10 mouse cellular contexts compared by ENCODE assay signal in the genomic region with DNA sequence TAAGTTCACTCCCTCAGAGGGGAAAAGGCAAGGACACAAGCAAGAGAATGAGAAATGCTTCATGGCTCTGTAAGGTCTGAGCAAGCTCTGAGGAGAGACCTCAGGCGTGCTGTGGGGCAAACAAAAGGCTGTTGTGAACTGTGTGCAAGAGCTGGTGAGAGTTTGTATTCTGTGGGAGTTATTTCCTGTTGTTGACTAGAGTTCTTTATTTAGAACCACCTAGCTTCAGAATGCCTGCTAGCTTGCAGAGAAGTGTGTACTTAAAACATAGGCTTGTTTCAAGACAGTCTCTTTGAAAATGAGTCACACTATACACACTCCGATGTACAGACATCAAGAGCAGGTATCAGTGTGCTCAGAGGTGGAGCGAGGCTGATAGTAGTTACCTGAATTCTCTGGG.
A peak's percentile ranks its signal among the peaks of the same experiment; 100 is the strongest.
DNase-seq lines count a peak whose midpoint lies in the region; ATAC-seq lines count a peak whose summit lies in the region.
"Had no signal": no experiment of that assay in that cellular context is flagged by ENCODE, and none has a peak within 500 bp of the region (broad histone marks: within the 10 kb centered on the region; RNA-seq: fewer than 3 reads in every experiment).

No protein-coding gene starts in this region.

- 71% methylated on average over 3 of the region's 3 CpGs for WGBS in hindbrain, embryonic 12.5 days
- 70% methylated on average over 3 of the region's 3 CpGs for WGBS in hindbrain, embryonic 10.5 days
- 58% methylated on average over 3 of the region's 3 CpGs for WGBS in heart, embryonic 10.5 days

- H3K27ac ChIP-seq in hindbrain, embryonic 12.5 days, result peak overlapping the region; percentile 44; the same call in 1 of the 2 replicates
- H3K27ac ChIP-seq in hindbrain, embryonic 10.5 days, result no peak overlapping the region
- H3K27ac ChIP-seq in heart, embryonic 10.5 days, result peak overlapping the region; percentile 68; the same call in 1 of the 2 replicates

- intact Hi-C loops in gastrocnemius, postnatal 36 days (cut with DNase I), result no loop called here

- peaks cover 5% of the 10 kb centered on the region; the same call in 1 of the 2 replicates for H3K4me1 ChIP-seq in hindbrain, embryonic 12.5 days
- H3K4me1 ChIP-seq in hindbrain, embryonic 10.5 days (replicated peaks), result peaks cover 11% of the 10 kb centered on the region
- peaks cover 29% of the 10 kb centered on the region for H3K4me1 ChIP-seq in heart, embryonic 10.5 days

- no peaks in the 10 kb centered on the region for H3K9me3 ChIP-seq in hindbrain, embryonic 12.5 days (replicated peaks)
- H3K9me3 ChIP-seq in hindbrain, embryonic 10.5 days, result no peaks in the 10 kb centered on the region
- no peaks in the 10 kb centered on the region for H3K9me3 ChIP-seq in heart, embryonic 10.5 days

- H3K9ac ChIP-seq in hindbrain, embryonic 12.5 days, result no peak overlapping the region

- no peak overlapping the region for H3K4me3 ChIP-seq in hindbrain, embryonic 12.5 days
- H3K4me3 ChIP-seq in hindbrain, embryonic 10.5 days, result no peak overlapping the region
- H3K4me3 ChIP-seq in heart, embryonic 10.5 days, result no peak overlapping the region

- no peak for DNase-seq in hindbrain, embryonic 10.5 days (ENCODE audit: low spot score)
- DNase-seq in A20 (ENCODE audit: low read depth, low spot score), result peak; percentile 38
- DNase-seq in heart, embryonic 10.5 days (ENCODE audit: low spot score), result no peak
- DNase-seq in lung, postnatal 10 days, result peak; percentile 16
- no peak for DNase-seq in urinary bladder, postnatal 14 days (ENCODE audit: low spot score)
- no peak for DNase-seq in testis, postnatal 14 days (ENCODE audit: low spot score)
- no peak for DNase-seq in gastrocnemius, postnatal 36 days
- DNase-seq: right cerebral cortex, adult 18-20 months had no signal

- ATAC-seq in hindbrain, embryonic 12.5 days (ENCODE audit: low FRiP score), result no peak

- no peaks in the 10 kb centered on the region for H3K36me3 ChIP-seq in hindbrain, embryonic 12.5 days
- H3K36me3 ChIP-seq in hindbrain, embryonic 10.5 days, result no peaks in the 10 kb centered on the region
- no peaks in the 10 kb centered on the region for H3K36me3 ChIP-seq in heart, embryonic 10.5 days

- H3K4me2 ChIP-seq in hindbrain, embryonic 12.5 days (replicated peaks), result no peak overlapping the region
- H3K4me2 ChIP-seq: midbrain, embryonic 11.5 days had no signal

- no peaks in the 10 kb centered on the region for H3K27me3 ChIP-seq in hindbrain, embryonic 12.5 days
- H3K27me3 ChIP-seq in hindbrain, embryonic 10.5 days (ENCODE audit: insufficient read depth, poor library complexity, severe bottlenecking), result no peaks in the 10 kb centered on the region
- no peaks in the 10 kb centered on the region for H3K27me3 ChIP-seq in heart, embryonic 10.5 days (ENCODE audit: insufficient read depth, poor library complexity, severe bottlenecking)

Comparison
In these comparisons a context has a peak if more than half of its experiments do, and no peak if none do; other contexts are left out.
1. DNase-seq: peak in A20 (single experiment) and lung, postnatal 10 days (single experiment); none in hindbrain, embryonic 10.5 days (single experiment), heart, embryonic 10.5 days (single experiment), urinary bladder, postnatal 14 days (single experiment), testis, postnatal 14 days (single experiment) and gastrocnemius, postnatal 36 days (0 of 2).